Mouse (Mus musculus) liver, embryonic 15.5 days (tissue): ENCODE measurements around the gene Rara. TPM values are rescaled to one million over a fixed set of nuclear protein-coding genes. Genes with fewer than 3 reads are reported as not detected.

Experiments used
- ATAC-seq: fragments of 200-750 bp; cut with Nextera tagmentation; 2 replicates; pipeline ENCODE4 v1.8.0; 2017; ENCODE audit warnings: moderate number of reproducible peaks, mild to moderate bottlenecking, moderate library complexity; ENCODE audit not compliant: insufficient read depth
- H3K27ac ChIP-seq: fragments of 300-500 bp; sonication (generic); replicated peaks from 2 replicates; pipeline ENCODE4 v1.5.1; 2015; ENCODE audit warnings: mild to moderate bottlenecking, inconsistent platforms
- H3K27me3 ChIP-seq: fragments of 300-500 bp; sonication (generic); 2 replicates; pipeline ENCODE4 v1.6.1; 2015; ENCODE audit warnings: mild to moderate bottlenecking, inconsistent platforms
- H3K36me3 ChIP-seq: fragments of 300-500 bp; sonication (generic); replicated peaks from 2 replicates; pipeline ENCODE4 v1.6.1; 2015; ENCODE audit warnings: moderate library complexity, mild to moderate bottlenecking, inconsistent platforms
- H3K4me1 ChIP-seq: fragments of 300-500 bp; sonication (generic); replicated peaks from 2 replicates; pipeline ENCODE4 v1.6.1; 2015; ENCODE audit warnings: inconsistent platforms
- H3K4me2 ChIP-seq: fragments of 300-500 bp; sonication (generic); 2 replicates; pipeline ENCODE4 v1.6.1; 2015; ENCODE audit warnings: moderate library complexity, mild to moderate bottlenecking, inconsistent platforms
- H3K4me3 ChIP-seq: fragments of 300-500 bp; sonication (generic); replicated peaks from 2 replicates; pipeline ENCODE4 v1.5.1; 2015; ENCODE audit warnings: mild to moderate bottlenecking, inconsistent platforms
- H3K9ac ChIP-seq: fragments of 300-500 bp; sonication (generic); 2 replicates; pipeline ENCODE4 v1.6.1; 2015; ENCODE audit warnings: moderate library complexity, mild to moderate bottlenecking, inconsistent platforms
- H3K9me3 ChIP-seq: fragments of 300-500 bp; sonication (generic); replicated peaks from 2 replicates; pipeline ENCODE4 v1.6.1; 2016; ENCODE audit warnings: inconsistent platforms
- WGBS: fragments of 180-500 bp; shearing (Covaris S2); methylation state at CpG from one replicate; pipeline ENCODE4 v1.1.7; 2015; ENCODE audit warnings: mixed read lengths; ENCODE audit not compliant: insufficient replicate concordance; 5-methylcytosine and 5-hydroxymethylcytosine counted together
- polyA plus RNA-seq: library from polyadenylated mRNA; unstranded; fragments of >200 nt; fragmentation: Nextera tagmentation; extraction: Ambion mirVana; gene quantifications from 2 replicates; pipeline ENCODE4 v1.2.1, GENCODE M21; 2015

The Rara gene
- polyA plus RNA-seq, 1 experiment from 2014 or later, result 4.5 TPM

DNA sequence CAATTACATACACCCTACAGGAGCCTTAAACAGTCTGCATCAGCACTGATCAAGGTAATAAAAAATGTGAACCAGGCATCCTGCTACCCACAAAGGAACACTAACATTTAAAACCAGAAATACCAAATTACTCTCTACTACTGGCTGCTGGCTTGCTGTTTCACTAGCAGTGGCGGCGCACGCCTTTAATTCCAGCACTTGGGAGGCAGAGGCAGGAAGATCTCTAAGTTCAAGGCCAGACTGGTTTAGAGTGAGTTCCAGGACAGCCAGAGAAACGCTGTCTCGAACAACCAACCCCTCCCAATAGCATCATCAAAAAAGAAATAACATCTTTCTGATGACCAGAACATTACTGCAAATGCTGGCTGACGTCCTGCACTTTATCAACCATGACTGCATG lies 92.2 kb downstream of the Rara start:
- Histone ChIP-seq H3K4me2 (no peak overlapping the region), H3K4me1 (peaks cover 40% of the 10 kb centered on the region), H3K27me3 (no peaks in the 10 kb centered on the region), H3K9me3 (no peaks in the 10 kb centered on the region), H3K9ac (no peak overlapping the region), H3K4me3 (no peak overlapping the region), H3K36me3 (peaks cover 78% of the 10 kb centered on the region), H3K27ac (no peak overlapping the region)
- no peak for ATAC-seq
- 90% methylated on average over 6 of the region's 6 CpGs for WGBS

DNA sequence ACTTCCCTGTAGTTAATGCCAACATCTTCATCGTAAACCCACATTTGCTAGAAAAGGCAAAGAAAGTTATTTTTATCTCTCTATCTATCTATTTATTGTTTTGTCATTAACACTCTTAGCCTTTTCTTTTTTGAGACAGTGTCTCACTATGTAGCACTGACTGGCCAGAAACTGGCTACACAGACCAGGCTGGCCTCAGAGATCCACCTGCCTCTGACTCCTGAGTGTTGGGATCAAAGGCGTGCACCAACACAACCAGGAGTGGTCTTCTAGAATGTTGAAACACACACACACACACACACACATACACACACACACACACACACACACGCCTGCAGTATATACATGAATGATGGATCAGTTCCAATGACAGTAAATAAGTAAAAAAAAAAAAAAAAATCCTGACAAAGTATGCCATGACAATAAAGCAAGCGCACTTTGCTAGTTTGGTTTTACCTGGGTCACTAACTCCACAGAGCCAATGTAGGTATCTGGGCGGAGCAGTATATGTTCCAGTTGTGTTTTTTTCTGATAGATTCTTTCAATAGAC lies 94.8 kb downstream of the Rara start:
- Histone ChIP-seq H3K4me3 (peak overlapping the region; percentile 88), H3K27me3 (no peaks in the 10 kb centered on the region), H3K9me3 (no peaks in the 10 kb centered on the region), H3K4me2 (peak overlapping the region; percentile 72), H3K4me1 (peaks cover 44% of the 10 kb centered on the region), H3K27ac (0 out of 2 replicates have a peak overlapping the region, but pooled peaks have one; percentile 52), H3K36me3 (peaks cover 52% of the 10 kb centered on the region), H3K9ac (peak overlapping the region; percentile 92)
- 57% methylated on average over 5 of the region's 5 CpGs for WGBS
- ATAC-seq, result no peak

DNA sequence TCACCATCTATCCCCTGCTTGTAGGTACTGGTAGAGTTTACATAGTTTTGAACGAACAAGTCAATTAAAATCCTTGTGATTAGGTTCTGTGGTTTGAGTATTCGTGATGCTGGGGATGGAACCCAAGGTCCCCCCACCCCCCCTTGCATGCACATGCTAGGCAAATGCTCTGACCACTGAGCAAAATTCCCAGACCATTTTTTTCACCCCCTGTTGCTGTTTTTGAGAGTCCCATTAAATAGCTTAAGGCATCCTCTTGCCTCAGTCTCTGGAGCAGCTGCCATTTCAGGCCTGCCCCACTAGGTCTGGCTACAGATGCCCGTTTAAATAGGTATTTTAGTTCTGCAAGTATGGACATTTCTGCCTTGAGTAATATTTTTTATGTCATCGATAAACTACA lies 95.5 kb downstream of the Rara start:
- Histone ChIP-seq H3K9me3 (no peaks in the 10 kb centered on the region), H3K9ac (peak overlapping the region; percentile 92), H3K4me2 (peak overlapping the region; percentile 72), H3K27ac (peak overlapping the region; percentile 84), H3K36me3 (peaks cover 46% of the 10 kb centered on the region), H3K4me3 (peak overlapping the region; percentile 88), H3K27me3 (no peaks in the 10 kb centered on the region), H3K4me1 (peaks cover 44% of the 10 kb centered on the region)
- WGBS, result under 1% methylated on average over 4 of the region's 4 CpGs
- ATAC-seq, result no peak

DNA sequence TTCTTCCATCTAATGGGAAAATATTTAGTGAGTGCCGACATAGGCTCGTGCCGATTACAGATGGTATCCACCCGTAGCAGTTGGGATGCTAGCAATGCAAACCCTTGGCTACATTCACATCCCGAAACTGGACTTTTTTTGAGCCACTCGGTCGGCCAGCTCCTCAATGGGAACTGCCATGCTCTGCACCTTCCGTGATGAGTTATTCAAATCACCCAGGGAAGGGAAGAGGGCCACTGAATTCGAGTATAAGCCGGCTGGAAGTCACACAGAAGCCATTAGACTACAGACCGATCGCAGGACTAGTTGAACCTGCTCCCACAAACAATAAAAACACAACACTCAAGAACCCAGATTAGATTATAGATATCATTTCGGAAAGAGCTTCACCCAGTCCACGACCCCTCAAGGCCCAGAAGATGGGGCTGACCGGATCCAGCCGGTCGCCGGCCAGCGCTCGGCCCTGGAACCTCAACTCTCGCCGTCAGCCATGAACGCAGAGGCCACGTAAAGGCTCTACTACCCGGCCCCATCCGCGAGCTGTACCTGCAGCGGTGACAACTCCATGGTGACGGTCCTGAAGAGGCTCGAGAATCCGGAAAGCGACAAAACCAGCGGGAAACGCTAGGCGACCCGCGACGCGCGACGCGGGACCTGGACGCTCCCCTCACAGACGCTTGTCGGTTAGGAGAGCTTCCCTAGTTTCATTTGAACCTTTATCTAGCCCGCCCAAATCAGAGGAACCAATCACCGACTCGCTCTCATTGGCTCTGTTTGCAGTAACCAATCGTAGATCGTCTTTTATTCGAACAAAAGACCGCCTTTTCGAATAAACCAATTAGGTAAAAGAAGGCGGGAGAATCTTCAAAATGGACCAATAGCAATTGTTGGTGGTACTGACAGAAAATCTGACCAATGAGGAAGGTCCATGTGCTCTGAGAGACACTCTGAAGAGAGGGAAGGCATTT lies 96.2 kb downstream of the Rara start, which contains the start of gene Top2a:
TSS of gene Top2a (minus strand) at position 690 of the 968 bp plus-strand sequence.
- H3K36me3 ChIP-seq, result peaks cover 39% of the 10 kb centered on the region
- H3K27me3 ChIP-seq, result no peaks in the 10 kb centered on the region
- peak within 1 kb of the TSS; percentile 72 for H3K4me2 ChIP-seq
- peak within 1 kb of the TSS; percentile 84 for H3K27ac ChIP-seq
- H3K9ac ChIP-seq, result peak within 1 kb of the TSS; percentile 92
- peaks cover 41% of the 10 kb centered on the region for H3K4me1 ChIP-seq
- H3K4me3 ChIP-seq, result peak within 1 kb of the TSS; percentile 88
- H3K9me3 ChIP-seq, result no peaks in the 10 kb centered on the region
- 0% methylated on average over 54 of the region's 54 CpGs for WGBS
- ATAC-seq, result peak; percentile 93

Other genes with a start within 250 kb of the Rara start
- 102 and 109 TPM in 2 replicates for gene Psmd3, start 245.3 kb upstream of the Rara start, polyA plus RNA-seq
- gene Csf3, start 226.6 kb upstream of the Rara start, polyA plus RNA-seq, result not detected in 2 replicates
- 24.2 and 27.7 TPM in 2 replicates for gene Med24, start 198.4 kb upstream of the Rara start, polyA plus RNA-seq
- gene Thra, start 187.2 kb upstream of the Rara start, polyA plus RNA-seq, result 7.2 and 7.6 TPM in 2 replicates
- gene Nr1d1, start 152.5 kb upstream of the Rara start, polyA plus RNA-seq, result 0.63 and 0.85 TPM in 2 replicates
- gene Msl1, start 132.3 kb upstream of the Rara start, polyA plus RNA-seq, result 5.2 and 5.8 TPM in 2 replicates
- gene Casc3, start 122.9 kb upstream of the Rara start, polyA plus RNA-seq, result 14.4 and 16.2 TPM in 2 replicates
- 0.24 and 0.28 TPM in 2 replicates for gene Rapgefl1, start 91.0 kb upstream of the Rara start, polyA plus RNA-seq
- 1.2 and 1.3 TPM in 2 replicates for gene Wipf2, start 64.2 kb upstream of the Rara start, polyA plus RNA-seq
- gene Cdc6, start 20.0 kb upstream of the Rara start, polyA plus RNA-seq, result 54.6 and 58.0 TPM in 2 replicates
- not detected in 2 replicates for gene Gjd3, start 55.2 kb downstream of the Rara start, polyA plus RNA-seq
- 182 and 184 TPM in 2 replicates for gene Top2a, start 96.4 kb downstream of the Rara start, polyA plus RNA-seq
- gene Igfbp4, start 113.4 kb downstream of the Rara start, polyA plus RNA-seq, result 249 and 305 TPM in 2 replicates
- gene Tns4, start 161.5 kb downstream of the Rara start, polyA plus RNA-seq, result 0.29 and 0.46 TPM in 2 replicates
- 0.15 and 0.31 TPM in 2 replicates for gene Ccr7, start 227.3 kb downstream of the Rara start, polyA plus RNA-seq